Mouse (Mus musculus): ENCODE data around the gene Grb2. TPM values are rescaled to one million over a fixed set of nuclear protein-coding genes. Genes with fewer than 3 reads are reported as not detected.

The Grb2 gene
- total RNA-seq, 4 experiments from 2014 or later: 206 to 217 (median 212) TPM

DNA sequence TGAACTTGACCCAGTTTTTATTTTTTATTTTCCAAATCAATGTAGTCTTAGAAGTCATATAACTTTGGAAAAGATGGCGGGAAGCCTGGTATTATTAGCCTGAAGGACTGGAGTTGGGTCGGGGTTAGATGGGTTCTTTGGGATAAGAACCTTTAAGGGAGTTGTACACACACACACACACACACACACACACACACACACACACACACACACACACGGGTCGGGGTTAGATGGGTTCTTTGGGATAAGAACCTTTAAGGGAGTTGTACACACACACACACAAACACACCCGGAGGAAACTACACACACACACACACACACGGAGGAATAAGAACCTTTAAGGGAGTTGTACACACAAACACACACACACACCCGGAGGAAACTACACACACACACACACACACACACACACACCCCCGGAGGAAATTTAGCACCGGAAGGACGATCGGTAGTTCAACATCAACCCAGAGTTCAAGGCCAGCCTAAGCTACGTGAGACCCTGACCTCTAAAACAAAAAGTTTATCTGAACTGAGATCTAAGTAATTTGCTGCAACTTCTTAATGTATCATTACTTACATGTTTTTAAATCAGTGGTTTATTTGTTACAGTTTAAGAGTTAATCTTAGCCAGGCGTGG lies 79.8 kb downstream of the Grb2 start:
- DNase-seq (ENCODE audit: low spot score in 2 of 2): no peak

DNA sequence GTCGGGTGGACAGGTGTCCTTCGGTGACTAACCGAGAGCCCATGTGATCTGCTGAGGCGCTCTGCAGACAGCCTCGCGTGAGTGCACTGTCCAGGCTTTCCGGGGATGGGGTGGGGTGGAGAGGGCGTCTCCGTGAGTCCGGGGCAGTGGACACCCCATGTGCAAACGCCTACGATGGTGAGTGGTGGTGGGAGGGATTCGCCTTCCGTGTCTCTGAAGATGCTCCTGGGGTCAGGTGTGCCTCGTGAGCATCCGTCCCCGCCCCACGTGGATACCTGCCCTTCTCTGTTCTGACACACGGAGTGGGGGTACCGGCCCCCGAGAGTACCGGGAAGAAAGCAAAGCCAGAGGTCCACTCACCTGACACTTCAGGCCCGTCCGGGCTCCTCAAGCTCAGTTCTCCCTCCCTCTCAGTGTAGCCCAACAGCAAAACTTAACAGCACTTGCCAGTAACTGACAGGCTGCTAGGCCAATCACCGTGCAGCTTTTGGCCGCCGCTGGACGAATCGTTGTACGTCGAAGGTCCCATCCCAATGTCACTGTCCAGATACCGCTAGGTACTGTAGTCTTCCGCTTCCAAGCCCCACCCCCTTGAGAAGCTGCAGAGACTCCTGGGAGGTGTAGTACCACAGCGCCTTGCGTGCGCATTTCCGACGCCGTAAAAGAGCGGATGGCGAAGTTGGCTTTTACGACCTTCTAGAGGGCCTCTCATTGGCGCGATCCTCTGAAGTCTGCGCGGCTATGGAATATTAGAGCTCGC lies 80.5 kb downstream of the Grb2 start, which contains the start of gene Slc25a19:
Slc25a19 (minus strand) TSS at position 591 of the 760 bp plus-strand sequence.
- DNase-seq (ENCODE audit: low spot score in 2 of 2): peak; percentile 99 to 100

DNA sequence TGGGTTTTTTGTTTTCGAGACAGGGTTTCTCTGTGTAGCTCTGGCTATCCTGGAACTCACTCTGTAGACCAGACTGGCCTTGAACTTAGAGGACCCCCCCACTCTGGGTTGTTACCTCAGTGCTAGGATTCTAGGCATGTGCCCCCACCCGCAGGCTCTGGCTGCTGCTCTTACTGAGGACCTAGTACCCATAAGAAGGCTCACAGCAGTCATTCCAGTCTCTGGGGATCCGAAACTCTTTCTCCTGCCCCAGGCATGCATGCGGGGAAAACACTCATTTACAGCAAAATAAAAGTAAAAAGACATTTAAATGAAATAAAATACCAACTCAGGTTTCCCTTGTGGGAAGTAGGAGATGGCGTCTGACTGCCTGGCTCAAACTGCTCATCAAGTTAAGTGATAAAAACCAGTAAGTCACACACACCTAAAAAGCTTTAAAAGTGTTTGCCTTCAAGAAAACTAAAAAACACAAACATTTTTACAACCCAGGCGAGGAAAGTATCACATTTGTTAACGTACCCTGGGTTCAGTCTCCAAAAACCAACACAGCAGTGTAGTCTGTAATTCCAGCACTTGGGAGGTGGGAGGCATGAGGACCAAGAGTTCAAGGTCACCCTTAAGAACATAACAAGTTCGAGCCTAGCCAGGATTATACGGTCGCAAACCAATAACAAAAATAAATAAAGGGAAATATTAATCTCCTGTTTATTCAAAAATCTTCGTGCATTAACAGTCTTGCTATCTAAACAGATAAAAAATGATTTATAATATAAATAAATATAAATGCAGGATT lies 81.4 kb downstream of the Grb2 start:
- no peak for DNase-seq (ENCODE audit: low spot score in 2 of 2)

GRCm38 (mm10) chr11:115625877-115626276 lies 82.5 kb downstream of the Grb2 start:
- no peak for DNase-seq (ENCODE audit: low spot score in 2 of 2)

DNA sequence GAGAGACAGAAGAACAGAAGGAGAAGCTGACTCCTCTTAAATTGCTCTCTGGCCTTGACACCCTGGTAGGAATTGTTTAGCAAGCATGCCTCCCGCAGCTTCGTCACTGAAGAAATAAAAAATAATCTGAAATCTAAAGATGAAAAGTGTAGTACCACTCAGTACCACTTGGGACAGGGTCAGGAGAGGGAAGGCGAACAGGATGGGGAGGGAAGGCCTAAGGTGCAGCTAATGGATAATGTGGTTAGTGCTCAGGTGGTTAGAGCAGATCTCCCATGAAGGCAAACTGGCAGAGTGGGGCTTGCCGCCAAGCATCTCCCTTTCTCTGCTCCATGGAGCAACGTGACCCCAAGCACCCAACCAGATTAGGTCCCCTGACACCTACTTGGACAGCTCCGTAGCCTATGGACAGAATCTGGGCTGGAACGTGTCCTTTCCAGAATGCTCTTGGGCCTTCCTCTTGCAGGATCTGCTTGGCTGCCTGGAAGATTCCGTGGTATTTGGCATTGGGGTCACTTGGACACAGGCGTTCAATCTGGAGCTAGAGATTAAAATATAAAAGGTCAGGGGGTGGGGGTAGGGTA lies 84.8 kb downstream of the Grb2 start:
- no peak for DNase-seq (ENCODE audit: low spot score in 2 of 2)

- no peak for DNase-seq (ENCODE audit: low spot score in 2 of 2)
Observed at GRCm38 (mm10) chr11:115619949-115620348, 88.4 kb downstream of the Grb2 start.

DNA sequence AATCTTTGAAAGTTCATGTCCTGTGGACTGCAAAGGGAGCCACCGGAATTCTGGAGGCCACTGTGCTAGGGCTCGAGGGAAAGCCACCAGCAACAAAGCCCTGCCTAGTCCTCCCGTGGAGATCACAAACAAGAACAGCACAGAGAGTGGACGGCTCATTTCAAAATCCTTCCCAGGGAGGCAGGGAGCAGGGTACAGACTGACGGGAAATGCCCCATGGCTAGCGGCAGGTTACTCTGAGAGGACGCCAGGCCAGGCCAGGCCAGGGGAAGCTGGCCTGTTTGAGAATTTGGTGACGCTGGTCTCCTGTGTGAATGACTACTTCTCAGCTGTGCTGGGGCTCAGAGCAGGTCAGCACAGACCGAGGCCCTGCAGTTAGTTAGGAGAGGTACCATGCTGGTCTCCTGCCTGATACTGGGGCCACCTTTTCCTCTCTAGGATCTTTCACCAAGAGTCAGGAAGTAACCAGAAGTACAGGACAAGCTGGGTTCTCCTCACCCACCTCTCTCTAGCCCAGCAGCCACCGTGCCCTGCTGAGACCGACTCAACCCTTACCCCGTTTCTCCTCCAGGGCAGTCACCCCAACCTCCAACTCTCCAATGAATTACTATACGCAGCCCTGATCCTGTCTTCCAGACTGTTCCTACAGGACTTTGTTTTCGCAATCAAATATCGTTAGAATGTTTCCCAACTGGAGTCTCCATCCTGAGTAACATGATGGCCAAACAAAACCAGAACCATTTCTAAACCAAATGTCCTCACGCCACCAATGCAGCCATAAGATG lies 89.5 kb downstream of the Grb2 start:
- no peak for DNase-seq (ENCODE audit: low spot score in 2 of 2)

DNA sequence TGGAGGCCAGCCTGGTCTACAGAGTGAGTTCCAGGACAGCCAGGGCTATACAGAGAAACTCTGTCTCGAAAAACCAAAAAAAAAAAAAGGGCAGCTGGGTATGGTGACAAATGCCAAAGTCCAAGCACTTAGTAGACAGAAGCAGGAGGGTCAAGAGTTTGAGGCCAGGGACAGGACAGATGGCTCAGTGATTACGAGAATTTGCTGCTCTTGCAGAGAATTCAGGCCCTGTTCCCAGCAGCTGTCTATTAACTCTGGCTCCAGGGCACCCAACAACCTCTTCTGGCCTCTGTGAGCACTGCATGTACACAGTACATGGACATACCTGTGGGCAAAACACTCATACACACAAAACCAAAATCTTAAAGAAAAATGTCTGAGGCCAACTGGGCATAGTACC lies 90.4 kb downstream of the Grb2 start:
- DNase-seq (ENCODE audit: low spot score in 2 of 2): no peak

GRCm38 (mm10) chr11:115616893-115617292 lies 91.5 kb downstream of the Grb2 start:
- no peak for DNase-seq (ENCODE audit: low spot score in 2 of 2)

DNA sequence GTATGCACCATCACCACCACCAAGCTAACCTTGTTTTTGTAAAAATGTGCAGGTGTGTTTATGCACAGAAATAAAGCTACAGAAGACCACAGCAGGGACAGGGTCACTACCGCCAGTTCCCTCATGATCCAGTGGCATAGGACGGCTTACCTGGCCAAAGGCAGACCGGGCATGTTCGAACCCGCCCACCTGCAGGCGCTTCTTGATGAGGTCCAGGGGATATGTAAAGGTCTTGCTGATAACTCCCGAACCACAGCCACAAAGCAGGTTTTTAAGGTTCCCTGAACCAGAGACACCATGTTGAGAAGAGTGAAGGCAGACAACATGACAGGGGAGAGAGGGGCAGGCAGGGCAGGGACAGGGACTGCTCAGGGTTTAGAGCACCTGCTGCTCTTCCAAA lies 92.0 kb downstream of the Grb2 start:
- DNase-seq (ENCODE audit: low spot score in 2 of 2): no peak

GRCm38 (mm10) chr11:115615875-115616274 lies 92.5 kb downstream of the Grb2 start:
- DNase-seq (ENCODE audit: low spot score in 2 of 2): no peak

GRCm38 (mm10) chr11:115615108-115615825 lies 93.1 kb downstream of the Grb2 start:
- no peak for DNase-seq (ENCODE audit: low spot score in 2 of 2)

GRCm38 (mm10) chr11:115614346-115615107 lies 93.9 kb downstream of the Grb2 start:
- DNase-seq (ENCODE audit: low spot score in 2 of 2): no peak

DNA sequence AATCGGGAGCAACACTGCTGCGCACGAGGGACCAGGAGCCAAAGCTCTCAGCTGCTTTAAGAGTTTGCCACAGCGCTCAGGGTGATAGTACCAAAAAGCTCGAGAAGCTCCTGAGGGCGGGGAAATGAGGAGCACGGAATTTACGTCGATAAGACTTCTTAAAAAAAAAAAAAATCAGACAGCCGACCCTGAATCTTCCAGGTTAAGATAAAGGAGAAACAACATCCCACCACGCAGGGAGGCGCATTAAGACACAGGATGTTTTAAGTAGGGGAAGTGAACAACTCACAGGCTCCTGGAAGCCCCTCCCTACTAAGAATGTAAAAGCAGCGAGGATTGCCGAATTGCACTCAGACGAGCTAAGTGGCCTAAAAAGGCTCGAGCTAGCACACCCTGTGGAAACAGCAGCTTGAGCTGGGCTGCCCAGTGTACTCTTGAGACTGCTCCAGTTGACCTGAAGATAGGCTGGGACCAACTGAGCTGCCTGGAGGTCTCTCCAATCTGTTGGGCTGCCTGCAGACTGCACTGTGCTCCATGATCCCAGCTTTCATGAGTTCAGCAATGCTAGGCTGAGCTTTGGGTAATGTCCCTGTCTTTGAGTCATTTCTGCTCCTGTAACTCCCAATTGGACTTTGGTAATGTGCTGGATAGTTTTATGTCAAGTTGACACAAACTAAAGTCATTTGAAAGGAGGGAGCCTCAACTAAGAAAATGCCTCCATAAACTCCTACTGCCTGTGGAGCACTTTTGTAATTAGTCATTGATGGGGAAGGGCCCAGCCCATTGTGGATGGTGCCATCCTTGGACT lies 95.1 kb downstream of the Grb2 start:
- no peak for DNase-seq (ENCODE audit: low spot score in 2 of 2)

DNA sequence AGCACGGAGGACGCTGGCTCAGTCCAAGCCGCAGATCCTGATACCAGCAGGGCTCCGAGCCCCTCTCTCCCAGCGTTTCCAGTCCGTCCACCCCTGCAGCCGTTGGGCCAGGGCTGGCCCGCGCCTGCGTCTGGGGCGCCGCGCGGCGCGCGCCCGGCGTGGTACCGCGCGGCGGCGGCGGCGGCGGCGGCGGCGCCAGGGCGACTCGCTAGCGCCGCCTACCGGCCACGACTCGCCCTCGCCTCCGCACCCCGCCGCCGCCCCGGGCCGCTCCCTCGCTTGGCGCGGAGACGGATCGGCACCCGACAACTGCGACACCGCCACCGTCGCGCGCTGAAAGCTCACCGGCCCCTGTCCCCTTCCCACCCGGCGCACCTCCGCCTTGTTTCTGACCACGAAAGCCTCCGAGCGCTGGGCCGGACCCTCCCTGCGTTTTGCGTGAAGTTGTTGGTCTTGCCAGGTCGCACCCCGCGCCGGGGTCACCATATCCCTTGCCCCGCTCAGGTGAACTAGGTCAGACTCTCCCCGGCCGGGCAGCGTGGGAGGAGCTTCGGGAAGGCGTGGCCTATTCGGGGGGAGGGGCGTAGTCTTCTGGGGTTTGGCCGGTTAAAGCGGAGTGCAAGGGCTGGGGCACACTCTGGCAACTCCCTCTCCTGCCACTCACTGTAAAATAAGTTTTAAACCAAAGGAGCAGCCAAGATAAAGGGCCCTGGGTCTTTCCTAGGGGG lies 95.8 kb downstream of the Grb2 start, which contains the start of gene Mif4gd:
Mif4gd (minus strand) TSS at position 560 of the 728 bp plus-strand sequence.
- peak; percentile 60 to 71 for DNase-seq (ENCODE audit: low spot score in 2 of 2)

- peak in 1 of 2 experiments; percentile 51 for DNase-seq (ENCODE audit: low spot score in 2 of 2)
Observed at GRCm38 (mm10) chr11:115612059-115612409, 96.4 kb downstream of the Grb2 start.

DNA sequence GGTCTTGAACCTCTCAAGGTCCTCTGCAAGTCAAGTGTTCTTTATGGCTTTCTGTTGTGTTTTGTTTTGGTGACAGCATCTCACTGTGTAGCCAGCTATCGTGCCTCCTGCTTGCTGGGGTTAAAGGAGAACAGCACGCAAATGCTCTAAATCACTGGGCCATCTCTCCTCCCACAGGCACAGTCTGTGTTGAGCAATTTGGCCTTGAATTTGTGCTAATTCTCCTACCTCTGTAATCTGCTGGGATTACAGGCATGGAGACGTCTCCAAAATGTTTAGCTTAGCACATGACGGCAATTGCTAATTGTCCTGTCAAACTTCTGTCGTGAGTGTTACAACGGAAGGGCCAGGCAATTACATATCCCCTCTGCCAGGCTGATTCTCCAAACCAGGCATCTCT lies 97.2 kb downstream of the Grb2 start:
- no peak for DNase-seq (ENCODE audit: low spot score in 2 of 2)

DNA sequence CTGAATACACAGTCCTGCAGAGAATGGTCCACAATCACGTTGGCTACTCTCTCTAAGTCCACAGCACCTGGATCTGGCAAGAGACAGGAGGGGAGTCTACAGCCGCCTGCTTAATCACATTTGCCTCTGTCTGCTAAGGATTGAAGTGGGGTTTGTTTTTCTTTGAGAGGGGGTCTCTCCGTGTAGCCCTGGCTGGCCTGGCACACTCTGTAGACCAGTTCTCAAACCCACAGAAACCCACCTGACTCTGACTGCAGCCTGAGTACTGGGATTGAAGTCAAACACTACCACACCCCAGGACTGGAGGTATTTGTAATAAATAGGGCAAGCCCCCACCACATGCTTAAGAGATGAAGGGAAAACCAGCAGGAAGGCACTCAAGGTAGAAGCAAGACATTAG lies 98.8 kb downstream of the Grb2 start:
- DNase-seq (ENCODE audit: low spot score in 2 of 2): no peak

Data from left cerebral cortex, adult 8-10 months (tissue).